Mouse (Mus musculus) small intestine, adult 2 months (tissue): ENCODE measurements around the gene Psmg3.

ENCODE experiments used
- CTCF ChIP-seq: fragments of 200-500 bp; IDR thresholded peaks from 2 replicates; pipeline ENCODE4 v1.5.1; 2012; ENCODE audit warnings: low read depth, mild to moderate bottlenecking, control low read depth, inconsistent platforms, low read length, moderate library complexity, mixed read lengths; ENCODE audit not compliant: insufficient replicate concordance, insufficient read length; ENCODE audit errors: extremely low read depth
- POLR2A ChIP-seq: fragments of 200-500 bp; IDR thresholded peaks from 2 replicates; pipeline ENCODE4 v1.6.1; 2012; ENCODE audit warnings: low read depth, mild to moderate bottlenecking, control low read depth, inconsistent platforms, low read length, moderate library complexity

GRCm38 (mm10) chr5:139781406-139781805, 45.3 kb downstream of the Psmg3 start:
- TF ChIP-seq POLR2A (no peak), CTCF (no peak)
